Mouse (Mus musculus) thymus, adult 2 months (tissue): ENCODE data around the gene Utrn. TPM values are rescaled to one million over a fixed set of nuclear protein-coding genes. Genes with fewer than 3 reads are reported as not detected.

ENCODE experiments used
- DNase-seq: peaks from one replicate; pipeline ENCODE4 v3.0.0; 2021
- H3K27ac ChIP-seq: fragments of 200-500 bp; 2 replicates; pipeline ENCODE4 v1.5.1; 2012; ENCODE audit warnings: low read length, control low read depth; ENCODE audit not compliant: control insufficient read depth, insufficient read depth
- H3K27me3 ChIP-seq: fragments of 200-500 bp; 2 replicates; pipeline ENCODE4 v1.6.1; 2012; ENCODE audit warnings: mild to moderate bottlenecking, low read length, moderate library complexity, mixed read lengths; ENCODE audit not compliant: control insufficient read depth, insufficient read depth
- H3K36me3 ChIP-seq: fragments of 200-500 bp; 2 replicates; pipeline ENCODE4 v1.6.1; 2012; ENCODE audit warnings: mild to moderate bottlenecking, low read length, moderate library complexity; ENCODE audit not compliant: control insufficient read depth, insufficient read depth
- H3K4me1 ChIP-seq: fragments of 200-500 bp; replicated peaks from 2 replicates; pipeline ENCODE4 v1.6.1; 2012; ENCODE audit warnings: low read length; ENCODE audit not compliant: control insufficient read depth, insufficient read depth
- H3K4me3 ChIP-seq: fragments of 200-500 bp; 2 replicates; pipeline ENCODE4 v1.5.1; 2012; ENCODE audit warnings: mild to moderate bottlenecking, low read length, control low read depth, moderate library complexity; ENCODE audit not compliant: control insufficient read depth, insufficient read depth
- CTCF ChIP-seq: fragments of 200-500 bp; IDR thresholded peaks from 2 replicates; pipeline ENCODE4 v1.5.1; 2012; ENCODE audit warnings: mild to moderate bottlenecking, control low read depth, low read length, moderate library complexity, borderline replicate concordance; ENCODE audit not compliant: control insufficient read depth, poor library complexity, insufficient read depth; ENCODE audit errors: extremely low read depth
- POLR2A ChIP-seq: fragments of 200-500 bp; IDR thresholded peaks from 2 replicates; pipeline ENCODE4 v1.6.1; 2012; ENCODE audit warnings: mild to moderate bottlenecking, low read length, control low read depth, moderate library complexity; ENCODE audit not compliant: control insufficient read depth, poor library complexity, insufficient read depth; ENCODE audit errors: extremely low read depth
- WGBS: fragments of 180-500 bp; shearing (Covaris S2); methylation state at CpG from one replicate; pipeline ENCODE4 v1.1.7; 2018; 5-methylcytosine and 5-hydroxymethylcytosine counted together
- polyA plus RNA-seq: library from polyadenylated mRNA; depleted of rRNA; stranded (reverse); fragments of >200 nt; gene quantifications from 2 replicates; pipeline ENCODE4 v1.2.3, GENCODE M21; 2012

Utrn gene
- polyA plus RNA-seq, 1 experiment = 30.3 TPM

DNA sequence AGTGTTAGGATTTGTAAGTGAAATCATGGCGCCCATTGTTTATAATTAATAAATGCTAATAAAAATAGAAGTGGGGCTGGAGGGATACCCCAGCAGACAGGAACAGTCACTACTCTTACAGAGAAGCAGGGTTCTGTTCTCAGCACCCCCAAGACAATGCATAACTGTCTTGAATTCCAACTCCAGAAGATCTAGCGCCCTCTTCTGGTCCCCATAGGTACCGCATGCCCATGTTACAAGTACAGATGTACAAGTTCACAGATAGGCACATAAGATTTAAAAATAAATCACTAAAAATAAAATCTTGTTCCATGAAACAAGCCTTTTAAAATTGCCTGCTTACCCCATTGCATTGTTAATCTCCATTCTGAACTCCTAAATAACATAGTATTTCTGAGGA lies 168.6 kb downstream of the Utrn start:
- 95% methylated on average over 3 of the region's 3 CpGs for WGBS
- peak; percentile 25 for DNase-seq
- H3K4me3 ChIP-seq = no peak overlapping the region

DNA sequence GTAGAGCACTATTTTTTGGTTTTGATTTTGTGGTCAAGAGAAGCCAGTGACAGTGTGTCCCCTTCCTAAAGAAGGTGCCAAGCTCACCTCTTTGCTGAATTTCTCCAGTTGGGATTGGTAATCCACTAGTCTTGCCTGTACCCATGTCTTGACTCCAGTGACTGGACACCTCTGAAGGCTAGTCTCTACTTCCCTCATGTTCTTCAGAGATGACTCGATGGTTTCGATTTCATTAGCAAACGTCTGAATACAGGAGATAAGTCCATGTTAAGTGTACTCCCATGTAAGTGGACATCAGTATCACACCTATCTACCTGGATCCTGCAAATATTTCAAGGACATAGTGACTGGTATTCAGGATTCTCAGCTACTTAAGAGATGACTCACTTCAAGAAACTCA lies 171.3 kb downstream of the Utrn start:
- TF ChIP-seq CTCF (no peak), POLR2A (no peak)
- Histone ChIP-seq H3K27me3 (no peaks in the 10 kb centered on the region), H3K4me1 (no peaks in the 10 kb centered on the region), H3K36me3 (peaks cover 8% of the 10 kb centered on the region), H3K4me3 (no peak overlapping the region), H3K27ac (no peak overlapping the region)
- 93% methylated on average over 3 of the region's 3 CpGs for WGBS
- DNase-seq = no peak

More for the DNA sequence above, 168.6 kb downstream of the Utrn start:
- Histone ChIP-seq H3K27me3 (no peaks in the 10 kb centered on the region), H3K27ac (no peak overlapping the region), H3K4me1 (no peaks in the 10 kb centered on the region), H3K36me3 (peaks cover 14% of the 10 kb centered on the region)
- TF ChIP-seq POLR2A = no peak

GRCm38 (mm10) chr10:12696704-12697103 lies 172.5 kb downstream of the Utrn start:
- no peaks in the 10 kb centered on the region for H3K27me3 ChIP-seq
- no peak overlapping the region for H3K4me3 ChIP-seq
- H3K4me1 ChIP-seq = no peaks in the 10 kb centered on the region
- 96% methylated on average over 6 of the region's 6 CpGs for WGBS
- no peak for DNase-seq
- peaks cover 12% of the 10 kb centered on the region for H3K36me3 ChIP-seq
- no peak overlapping the region for H3K27ac ChIP-seq
- TF ChIP-seq CTCF (no peak), POLR2A (no peak)

GRCm38 (mm10) chr10:12694774-12695173 lies 174.4 kb downstream of the Utrn start:
- WGBS = 95% methylated on average over 6 of the region's 6 CpGs
- Histone ChIP-seq H3K27me3 (no peaks in the 10 kb centered on the region), H3K36me3 (peaks cover 17% of the 10 kb centered on the region), H3K4me3 (no peak overlapping the region), H3K27ac (no peak overlapping the region), H3K4me1 (no peaks in the 10 kb centered on the region)
- TF ChIP-seq POLR2A = no peak
- no peak for TF ChIP-seq CTCF
- no peak for DNase-seq

GRCm38 (mm10) chr10:12690601-12691000 lies 178.6 kb downstream of the Utrn start:
- 26% methylated on average over 5 of the region's 5 CpGs for WGBS
- Histone ChIP-seq H3K4me3 (no peak overlapping the region), H3K27ac (no peak overlapping the region), H3K4me1 (no peaks in the 10 kb centered on the region), H3K36me3 (peaks cover 25% of the 10 kb centered on the region), H3K27me3 (no peaks in the 10 kb centered on the region)
- TF ChIP-seq POLR2A (no peak), CTCF (peak; percentile 82; the same call in 1 of the 2 replicates)
- peak; percentile 68 for DNase-seq

DNA sequence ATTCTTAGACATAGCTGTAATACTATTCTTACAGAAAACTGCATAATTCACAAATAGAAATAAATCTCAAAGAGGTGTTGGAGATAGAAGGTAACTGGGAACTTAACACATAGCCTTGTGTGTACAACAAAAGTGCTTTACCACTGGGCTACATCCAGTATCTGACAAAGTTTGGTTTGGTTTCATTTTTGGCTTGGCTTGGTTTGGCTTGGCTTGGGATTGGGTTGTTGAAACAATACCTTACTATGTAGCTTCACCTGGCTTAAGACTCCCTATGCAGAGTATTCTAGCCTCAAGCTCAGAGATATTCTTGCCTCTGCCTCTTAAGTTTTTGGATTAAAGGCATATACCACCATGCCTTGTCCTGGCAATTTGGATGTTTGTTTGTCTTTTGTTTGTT lies 183.5 kb downstream of the Utrn start:
- Histone ChIP-seq H3K36me3 (peaks cover 50% of the 10 kb centered on the region), H3K27ac (no peak overlapping the region), H3K27me3 (no peaks in the 10 kb centered on the region), H3K4me3 (no peak overlapping the region), H3K4me1 (no peaks in the 10 kb centered on the region)
- no peak for DNase-seq
- TF ChIP-seq CTCF (no peak), POLR2A (no peak)

DNA sequence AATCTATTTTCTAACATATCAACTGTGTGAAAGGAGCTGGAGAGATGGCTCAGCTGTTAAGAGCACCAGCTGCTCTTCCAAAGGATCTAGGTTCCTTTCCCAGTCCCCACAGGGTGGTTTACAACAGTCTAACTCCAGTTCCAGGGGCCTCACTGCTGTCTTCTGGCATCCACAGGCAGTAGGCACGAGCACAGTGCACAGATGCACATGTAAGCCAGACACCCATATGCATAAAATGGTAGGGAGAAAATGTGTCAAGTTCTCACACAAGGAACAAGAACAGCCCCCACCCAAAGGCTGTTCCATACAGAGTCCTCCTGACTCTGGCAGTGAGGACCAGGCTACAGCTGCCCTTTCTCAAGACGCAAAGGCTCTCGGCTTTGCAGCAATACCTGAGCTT lies 185.1 kb downstream of the Utrn start:
- Histone ChIP-seq H3K4me3 (no peak overlapping the region), H3K27ac (no peak overlapping the region), H3K4me1 (no peaks in the 10 kb centered on the region), H3K27me3 (no peaks in the 10 kb centered on the region), H3K36me3 (peaks cover 66% of the 10 kb centered on the region)
- TF ChIP-seq CTCF = no peak
- TF ChIP-seq POLR2A = no peak
- no peak for DNase-seq
- WGBS = 94% methylated on average over 3 of the region's 3 CpGs
